13 mouse cellular contexts compared by ENCODE assay signal in the genomic region with DNA sequence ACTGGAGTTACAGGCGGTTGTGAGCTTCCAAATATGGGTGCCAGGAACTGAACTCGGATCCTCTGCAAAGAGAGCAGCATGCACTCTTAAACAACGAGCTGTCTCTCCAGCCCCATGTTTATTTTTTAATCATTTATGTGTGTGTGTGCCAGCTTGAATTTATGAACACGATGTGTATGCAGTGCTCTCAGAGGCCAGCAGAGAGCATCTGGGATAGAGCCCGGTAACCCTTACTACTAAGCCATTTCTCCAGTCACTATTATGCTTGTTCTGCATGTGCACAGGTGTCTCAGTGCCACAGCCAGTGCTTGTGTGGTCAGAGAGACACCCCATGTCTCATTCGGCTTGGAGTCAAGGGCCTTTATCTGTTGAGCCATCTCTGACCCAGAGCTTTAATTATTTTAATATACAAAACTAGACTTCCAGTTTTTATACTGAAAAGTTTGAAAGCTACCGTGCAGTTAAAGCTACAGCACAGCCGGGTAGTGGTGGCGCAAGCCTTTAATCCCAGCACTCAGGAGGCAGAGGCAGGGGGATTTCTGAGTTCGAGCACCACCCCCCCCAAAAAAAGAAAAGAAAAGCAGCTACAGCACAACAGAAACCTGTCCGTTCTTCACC.
"Had no signal": no experiment of that assay in that cellular context is flagged by ENCODE, and none has a peak within 500 bp of the region (broad histone marks: within the 10 kb centered on the region; RNA-seq: fewer than 3 reads in every experiment).

No protein-coding gene starts in this region.

- DNase-seq: kidney, adult 2 months; kidney, postnatal 10 days; kidney, postnatal 36 days; layer of hippocampus, postnatal 36 days; lung, adult 18-20 months; lung, postnatal 14 days; thymus, postnatal 25 days had no signal

- ATAC-seq: midbrain, embryonic 13.5 days; midbrain, embryonic 16.5 days had no signal

- H3K4me3 ChIP-seq: left cerebral cortex, adult 2 months; lung, embryonic 15.5 days; midbrain, embryonic 13.5 days had no signal

- H3K36me3 ChIP-seq: lung, embryonic 15.5 days; midbrain, embryonic 13.5 days had no signal

- H3K27ac ChIP-seq: left cerebral cortex, adult 2 months; liver, embryonic 14.5 days; lung, embryonic 15.5 days; macrophage; midbrain, embryonic 13.5 days had no signal

- H3K9me3 ChIP-seq: lung, embryonic 15.5 days; midbrain, embryonic 13.5 days had no signal

- H3K4me2 ChIP-seq: lung, embryonic 15.5 days; midbrain, embryonic 13.5 days had no signal

- H3K9ac ChIP-seq: liver, embryonic 14.5 days; lung, embryonic 15.5 days; midbrain, embryonic 13.5 days had no signal
